Mouse (Mus musculus): ENCODE data around the gene Ap3b1. TPM values are rescaled to one million over a fixed set of nuclear protein-coding genes. Genes with fewer than 3 reads are reported as not detected.

Ap3b1 gene
- polyA plus RNA-seq, 1 experiment from 2014 or later = 28.4 TPM

DNA sequence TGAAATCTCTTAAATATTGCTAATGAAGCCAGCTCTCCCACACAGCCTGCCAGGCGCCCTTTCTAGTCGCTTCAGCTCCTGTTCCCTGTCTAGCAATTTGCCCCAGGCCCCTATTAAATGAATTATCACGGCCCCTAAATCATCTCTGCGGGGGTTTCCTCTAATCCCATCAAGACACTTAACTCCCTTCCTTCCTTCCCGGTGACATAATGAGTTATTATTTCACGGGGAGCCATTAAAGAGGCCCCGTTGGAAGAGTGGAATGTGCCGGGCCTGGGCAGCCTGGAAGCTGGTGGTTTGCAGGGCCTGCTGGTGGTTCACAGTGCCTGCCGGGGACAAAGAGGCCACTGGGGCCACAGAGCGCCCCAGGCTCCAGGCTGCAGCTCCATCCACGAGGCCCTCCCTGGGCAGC lies 249.7 kb downstream of the Ap3b1 start:
- H3K4me2 ChIP-seq (ENCODE audit: low read length) = no peak overlapping the region
- H3K27ac ChIP-seq (replicated peaks; ENCODE audit: low read depth, low read length) = no peak overlapping the region
- peaks cover 60% of the 10 kb centered on the region for H3K27me3 ChIP-seq (ENCODE audit: control insufficient read depth, insufficient read depth, low read length)
- no peak overlapping the region for H3K9ac ChIP-seq (replicated peaks; ENCODE audit: low read length)
- H3K9me3 ChIP-seq (ENCODE audit: control insufficient read depth, low read length) = no peaks in the 10 kb centered on the region
- 0 out of 2 replicates have a peak, but pooled peaks cover 5% of the 10 kb centered on the region for H3K4me1 ChIP-seq (ENCODE audit: control insufficient read depth, insufficient read depth, low read length)
- H3K36me3 ChIP-seq (ENCODE audit: control insufficient read depth, insufficient read depth, low read length) = no peaks in the 10 kb centered on the region
- 3% methylated on average over 11 of the region's 11 CpGs for WGBS
- DNase-seq (peak; percentile 75), ATAC-seq (ENCODE audit: low FRiP score, low TSS enrichment) (peak; percentile 67)
- no peak overlapping the region for H3K4me3 ChIP-seq (replicated peaks; ENCODE audit: low read depth, low read length)

- no peak overlapping the region for H3K27ac ChIP-seq (replicated peaks; ENCODE audit: low read depth, low read length)
- H3K4me2 ChIP-seq (ENCODE audit: low read length) = no peak overlapping the region
- peaks cover 55% of the 10 kb centered on the region for H3K27me3 ChIP-seq (ENCODE audit: control insufficient read depth, insufficient read depth, low read length)
- DNase-seq = no peak
- no peak overlapping the region for H3K4me3 ChIP-seq (replicated peaks; ENCODE audit: low read depth, low read length)
- no peaks in the 10 kb centered on the region for H3K36me3 ChIP-seq (ENCODE audit: control insufficient read depth, insufficient read depth, low read length)
- no peaks in the 10 kb centered on the region for H3K9me3 ChIP-seq (ENCODE audit: control insufficient read depth, low read length)
- 57% methylated on average over 10 of the region's 10 CpGs for WGBS
- H3K4me1 ChIP-seq (ENCODE audit: control insufficient read depth, insufficient read depth, low read length) = 0 out of 2 replicates have a peak, but pooled peaks cover 5% of the 10 kb centered on the region
- no peak overlapping the region for H3K9ac ChIP-seq (replicated peaks; ENCODE audit: low read length)
- peak; percentile 34; the same call in 1 of the 2 replicates for ATAC-seq (ENCODE audit: low FRiP score, low TSS enrichment)
Observed at GRCm38 (mm10) chr13:94608947-94609346, 250.2 kb downstream of the Ap3b1 start.

Small RNA genes within 50 kb of the gene (microRNA-seq; reads per million reads assigned to microRNA genes)
- not detected for gene Gm25109

Other genes starting within 250 kb of the Ap3b1 start
- 147 and 165 TPM in 2 replicates for gene Scamp1, start 73.1 kb upstream of the Ap3b1 start, polyA plus RNA-seq (2014; fragmentation: Nextera tagmentation; extraction: Ambion mirVana)